Mouse (Mus musculus): Measurements from ENCODE around the gene Myt1l.

The Myt1l gene

DNA sequence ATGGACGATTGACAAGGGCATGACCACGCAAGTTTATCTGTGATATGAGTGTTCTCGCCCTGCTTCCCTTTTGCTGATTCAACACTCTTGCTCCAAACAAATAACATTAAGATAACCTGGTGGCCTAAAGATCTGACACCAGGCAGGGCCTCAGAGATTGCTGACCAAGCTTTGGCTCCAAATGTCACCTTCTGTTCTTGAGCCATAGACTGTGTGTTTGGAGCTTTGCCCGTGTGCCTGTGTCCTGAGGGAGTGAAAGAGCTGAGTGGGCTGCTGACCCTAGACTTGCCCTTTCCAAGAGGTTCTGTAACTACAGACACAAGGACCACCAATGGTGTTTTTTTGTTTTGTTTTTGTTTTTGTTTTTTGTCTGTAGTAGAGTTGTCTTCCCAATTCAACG, 124.3 kb downstream of the Myt1l start:
- in situ Hi-C loops (cut with MboI; ENCODE audit: low sequenced_read_pairs) = no loop called here

GRCm38 (mm10) chr12:29655197-29655632, 127.0 kb downstream of the Myt1l start:
- in situ Hi-C loops (cut with MboI; ENCODE audit: low sequenced_read_pairs) = no loop called here

DNA sequence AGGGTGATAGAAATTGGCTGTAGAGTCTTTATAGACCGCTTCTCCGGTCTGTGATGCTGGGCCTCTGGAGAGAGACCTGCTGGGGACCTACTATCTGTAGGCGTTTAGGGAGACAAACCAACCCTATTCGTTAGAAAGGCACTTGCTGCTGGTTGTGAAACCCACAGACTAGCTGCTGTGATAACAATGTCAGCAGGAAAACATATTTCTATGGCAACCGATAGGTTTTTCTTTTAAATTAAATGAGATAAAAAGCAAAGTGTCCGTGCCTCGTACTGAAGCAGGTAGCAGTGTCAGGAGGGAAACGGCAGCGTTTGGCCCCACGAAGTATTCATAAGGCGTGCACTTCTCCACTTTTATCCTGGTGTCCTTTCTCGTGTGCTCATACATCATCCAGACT, 127.5 kb downstream of the Myt1l start:
- in situ Hi-C loops (cut with MboI; ENCODE audit: low sequenced_read_pairs) = no loop called here

- in situ Hi-C loops (cut with MboI; ENCODE audit: low sequenced_read_pairs) = no loop called here
Observed at GRCm38 (mm10) chr12:29657061-29657460, 128.9 kb downstream of the Myt1l start.

DNA sequence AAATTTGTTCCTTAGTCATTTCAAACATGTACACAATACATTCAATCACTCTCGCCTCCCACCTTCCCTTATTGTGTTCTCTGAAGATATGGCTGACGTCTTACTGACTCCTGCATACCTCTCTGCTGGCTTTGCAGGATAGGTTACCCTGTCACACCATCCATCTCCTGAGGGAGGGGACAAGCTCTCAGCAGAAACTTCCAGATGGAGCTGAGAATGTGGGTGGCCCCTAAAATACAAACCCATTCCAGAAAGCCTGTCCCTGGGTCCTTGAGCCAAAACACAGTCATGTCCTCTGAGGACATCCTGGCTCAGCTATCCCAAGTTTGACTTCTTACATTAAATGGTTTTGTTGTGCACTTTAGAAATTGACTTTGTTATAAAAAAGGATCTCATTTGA, 129.7 kb downstream of the Myt1l start:
- in situ Hi-C loops (cut with MboI; ENCODE audit: low sequenced_read_pairs) = no loop called here

DNA sequence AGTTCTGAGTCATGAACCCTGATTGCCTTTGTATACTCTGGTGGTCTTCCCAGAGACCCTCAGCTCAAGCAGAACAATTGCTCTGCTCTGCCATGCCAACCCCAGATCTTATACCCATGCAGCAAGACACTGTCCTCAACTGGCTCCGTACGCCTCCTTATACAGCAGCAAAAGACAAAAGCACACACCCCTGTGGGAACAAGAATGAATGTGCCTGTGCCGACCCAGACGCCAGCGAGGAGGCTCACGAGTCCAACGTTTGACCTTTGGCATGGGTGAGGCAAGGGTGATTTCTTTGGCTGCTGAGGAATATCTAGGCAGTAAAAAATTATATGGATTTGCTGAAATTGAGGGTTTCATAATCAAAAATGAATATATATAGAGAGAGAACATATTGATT, 143.8 kb downstream of the Myt1l start:
- in situ Hi-C loops (cut with MboI; ENCODE audit: low sequenced_read_pairs) = no loop called here

DNA sequence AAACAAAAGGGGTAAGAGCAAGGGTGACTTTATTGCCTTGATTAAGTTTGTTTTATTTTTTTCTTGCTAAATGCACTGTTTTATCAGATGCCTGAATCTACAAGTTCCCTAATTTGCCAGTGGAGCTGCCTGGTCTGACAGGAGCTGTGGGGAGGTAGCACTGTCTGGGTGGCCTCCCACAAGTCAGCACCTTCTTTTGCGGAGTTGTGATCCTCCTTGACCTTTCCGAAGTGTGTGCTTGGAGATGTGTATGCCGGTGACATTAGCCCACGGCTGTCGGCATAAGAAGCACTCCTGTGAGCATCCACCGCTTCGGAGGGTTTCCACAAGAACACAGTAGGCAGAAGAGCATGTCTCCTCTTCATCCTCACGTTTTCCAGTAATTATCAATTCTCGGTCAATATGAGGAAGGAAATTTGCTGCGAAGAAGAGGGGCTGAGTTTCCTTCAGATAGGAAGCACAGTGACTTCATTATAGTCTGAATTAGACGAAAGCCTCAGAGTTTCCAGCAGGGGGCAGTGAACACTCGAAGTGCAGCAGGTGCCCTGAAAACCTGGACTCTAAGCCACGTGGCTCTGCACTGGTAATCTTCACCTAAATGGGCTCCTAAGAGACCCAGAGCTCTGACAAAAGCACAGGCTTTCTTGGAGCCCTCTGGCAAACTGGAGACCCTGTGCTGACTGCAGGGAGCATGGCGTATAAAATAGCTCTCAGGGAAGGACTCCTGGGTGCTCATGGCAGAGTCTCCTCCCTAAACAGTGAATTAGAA, 147.6 kb downstream of the Myt1l start:
- in situ Hi-C loops (cut with MboI; ENCODE audit: low sequenced_read_pairs) = no loop called here

GRCm38 (mm10) chr12:29682384-29682783, 154.2 kb downstream of the Myt1l start:
- in situ Hi-C loops (cut with MboI; ENCODE audit: low sequenced_read_pairs) = no loop called here

DNA sequence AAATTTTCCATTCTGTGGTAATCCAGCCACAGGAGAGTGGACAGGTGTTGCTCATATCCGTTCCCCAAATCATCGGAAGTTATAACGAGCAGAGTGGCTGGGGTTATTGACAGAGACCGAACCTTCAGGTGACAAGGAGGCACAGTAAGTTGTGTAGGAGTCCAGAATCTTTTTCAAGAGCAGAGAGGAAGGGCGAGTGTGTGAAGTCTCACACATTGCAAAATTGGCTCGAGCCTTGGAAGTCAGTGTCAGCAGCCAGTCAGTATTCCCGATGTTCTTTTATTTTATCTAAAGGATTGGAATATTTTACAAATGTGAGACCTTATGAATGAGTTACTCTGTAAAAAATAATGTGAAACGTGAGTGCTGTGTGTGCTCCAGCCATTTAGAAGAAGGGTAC, 154.8 kb downstream of the Myt1l start:
- in situ Hi-C loops (cut with MboI; ENCODE audit: low sequenced_read_pairs) = no loop called here

GRCm38 (mm10) chr12:29686241-29686640, 158.1 kb downstream of the Myt1l start:
- in situ Hi-C loops (cut with MboI; ENCODE audit: low sequenced_read_pairs) = no loop called here

DNA sequence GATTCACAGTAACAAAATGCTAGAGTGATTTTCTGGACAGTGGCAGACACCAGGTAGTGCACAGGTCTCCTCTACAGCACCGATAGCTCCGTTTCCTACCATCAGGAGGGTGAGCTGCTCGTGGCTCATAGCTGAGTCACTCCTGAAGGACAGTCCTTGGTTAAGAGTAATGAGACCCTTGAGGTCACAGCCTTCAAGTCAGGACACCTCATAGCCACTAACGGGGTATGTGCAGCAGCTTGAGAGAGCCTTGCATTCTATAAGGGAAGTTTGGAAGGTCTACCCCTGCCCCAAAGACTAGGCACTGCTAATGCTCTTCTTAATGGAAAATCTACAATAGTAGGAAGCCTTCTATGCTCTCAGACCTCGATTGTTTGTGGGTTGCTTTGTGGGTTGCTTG, 163.4 kb downstream of the Myt1l start:
- in situ Hi-C loops (cut with MboI; ENCODE audit: low sequenced_read_pairs) = no loop called here

GRCm38 (mm10) chr12:29695194-29695593, 167.0 kb downstream of the Myt1l start:
- in situ Hi-C loops (cut with MboI; ENCODE audit: low sequenced_read_pairs) = no loop called here

GRCm38 (mm10) chr12:29697526-29698500, 169.6 kb downstream of the Myt1l start:
- in situ Hi-C loops (cut with MboI; ENCODE audit: low sequenced_read_pairs) = no loop called here

- in situ Hi-C loops (cut with MboI; ENCODE audit: low sequenced_read_pairs) = no loop called here
Observed at GRCm38 (mm10) chr12:29698541-29698940, 170.4 kb downstream of the Myt1l start.

DNA sequence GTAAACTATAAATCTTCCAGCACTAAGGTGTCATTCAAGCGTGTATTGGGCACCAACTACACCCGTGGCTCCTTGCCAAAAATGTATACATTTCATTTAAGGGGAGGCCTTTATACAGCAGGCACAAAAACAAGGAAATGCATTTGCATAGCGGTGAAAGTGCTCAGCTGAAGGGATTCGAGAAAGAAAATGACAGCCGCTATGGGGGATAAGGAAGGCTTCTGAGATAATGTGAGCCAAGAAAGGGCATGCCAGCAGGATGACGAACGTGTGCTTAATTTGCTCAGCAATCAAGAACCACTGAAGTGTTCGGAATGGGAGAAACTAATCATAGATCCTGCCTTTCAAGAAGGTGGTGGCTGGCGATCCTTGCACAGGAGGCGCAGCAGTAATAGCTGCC, 170.8 kb downstream of the Myt1l start:
- in situ Hi-C loops (cut with MboI; ENCODE audit: low sequenced_read_pairs) = no loop called here

- in situ Hi-C loops (cut with MboI; ENCODE audit: low sequenced_read_pairs) = no loop called here
Observed at GRCm38 (mm10) chr12:29699386-29699785, 171.2 kb downstream of the Myt1l start.

GRCm38 (mm10) chr12:29700026-29700425, 171.8 kb downstream of the Myt1l start:
- in situ Hi-C loops (cut with MboI; ENCODE audit: low sequenced_read_pairs) = no loop called here

DNA sequence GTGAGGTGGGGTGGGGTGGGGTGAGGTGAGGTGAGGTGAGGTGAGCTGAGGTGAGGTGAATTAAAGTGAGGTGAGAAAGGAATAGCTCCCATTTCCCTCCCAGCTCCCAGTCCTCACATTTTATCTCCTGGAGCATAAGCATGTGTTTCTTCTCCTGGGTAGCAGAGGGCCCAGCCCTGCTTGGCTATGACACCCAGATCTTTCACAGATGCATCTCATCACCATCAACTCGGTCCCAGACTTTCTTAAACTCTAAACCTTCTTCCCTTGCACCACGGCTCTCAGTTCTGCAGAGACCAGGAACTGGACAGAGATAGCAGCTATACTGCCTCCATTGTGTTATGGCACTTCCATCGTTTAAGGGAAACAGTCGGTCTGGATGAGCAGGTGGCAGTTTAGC, 172.9 kb downstream of the Myt1l start:
- in situ Hi-C loops (cut with MboI; ENCODE audit: low sequenced_read_pairs) = no loop called here

DNA sequence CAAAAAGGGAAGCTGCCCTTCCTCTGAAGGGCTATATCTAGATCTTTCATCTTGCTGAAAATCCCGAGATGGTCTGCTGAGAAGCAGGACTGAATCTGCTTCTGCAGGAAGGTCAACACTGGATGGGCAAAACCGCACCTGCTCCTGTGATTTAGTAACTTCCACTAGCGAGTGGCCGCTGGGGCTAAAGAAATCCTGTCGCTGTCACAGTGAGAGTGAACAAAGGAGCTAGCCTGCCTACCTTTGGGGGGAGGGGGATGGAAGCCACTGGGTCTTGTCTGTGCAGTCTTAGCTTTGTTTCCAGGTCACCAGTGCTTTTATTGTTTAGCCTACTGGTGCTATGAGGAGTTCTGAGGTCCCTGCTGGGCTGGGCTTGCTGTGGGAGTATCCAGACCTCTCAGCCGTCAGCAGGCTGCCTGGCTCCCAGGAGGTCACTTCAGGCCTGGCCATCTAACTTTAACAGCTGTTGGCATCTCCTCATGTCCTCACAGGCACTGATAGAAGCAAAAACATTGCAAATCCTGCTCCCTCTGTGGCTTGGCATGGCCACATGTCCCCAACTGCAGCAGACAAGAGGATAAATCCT, 173.6 kb downstream of the Myt1l start:
- in situ Hi-C loops (cut with MboI; ENCODE audit: low sequenced_read_pairs) = no loop called here

GRCm38 (mm10) chr12:29702626-29703025, 174.4 kb downstream of the Myt1l start:
- in situ Hi-C loops (cut with MboI; ENCODE audit: low sequenced_read_pairs) = no loop called here

DNA sequence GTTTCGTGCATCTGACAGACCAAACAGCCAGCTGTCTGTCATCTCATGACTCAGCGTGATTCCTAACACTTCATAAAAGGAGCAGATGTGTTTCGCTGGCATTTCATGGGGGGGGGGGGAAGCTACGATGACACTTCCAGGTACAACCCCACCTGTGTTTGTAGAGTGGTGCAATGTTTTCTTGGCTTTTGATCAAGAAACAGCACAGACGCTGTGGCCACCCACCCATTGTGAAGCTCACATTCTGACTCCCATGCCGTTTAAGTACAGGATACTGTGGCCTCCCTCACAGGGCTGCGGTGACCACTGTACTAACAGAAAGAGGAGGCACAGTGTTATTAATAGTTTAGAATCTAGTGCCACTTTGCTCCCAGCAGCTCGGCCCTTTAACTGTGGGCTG, 175.4 kb downstream of the Myt1l start:
- in situ Hi-C loops (cut with MboI; ENCODE audit: low sequenced_read_pairs) = no loop called here

DNA sequence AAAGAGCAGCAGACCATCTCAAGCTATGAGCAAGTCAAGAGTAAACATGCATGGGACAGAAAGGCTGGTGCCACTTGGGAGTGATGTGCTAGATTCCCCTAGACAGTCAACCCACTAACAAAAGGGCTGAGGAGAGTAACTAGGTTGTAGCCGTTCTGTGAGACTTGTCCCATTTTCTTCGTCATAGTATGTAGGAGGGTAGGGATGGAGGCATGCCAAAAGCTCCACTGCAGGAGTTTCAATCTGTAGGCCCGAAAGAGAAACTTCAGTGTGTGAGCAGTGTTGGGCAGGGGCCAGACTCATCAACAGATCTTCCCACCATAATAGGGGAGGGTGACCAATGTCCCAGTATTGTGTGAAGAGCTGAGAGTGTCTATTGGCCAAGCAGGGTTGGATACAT, 178.9 kb downstream of the Myt1l start:
- in situ Hi-C loops (cut with MboI; ENCODE audit: low sequenced_read_pairs) = no loop called here

Data from CH12F3 (cell line).